Mouse (Mus musculus) cerebellum, adult 2 months (tissue): ENCODE results near the gene Maob.

ENCODE experiments used
- CTCF ChIP-seq: fragments of 200-500 bp; IDR thresholded peaks from 2 replicates; pipeline ENCODE4 v1.5.1; 2011; ENCODE audit warnings: low read depth, mild to moderate bottlenecking, control low read depth, low read length, moderate library complexity, borderline replicate concordance; ENCODE audit not compliant: insufficient read depth
- POLR2A ChIP-seq: fragments of 200-500 bp; IDR thresholded peaks from 2 replicates; pipeline ENCODE4 v1.6.1; 2011; ENCODE audit warnings: low read length, control low read depth, borderline replicate concordance; ENCODE audit not compliant: insufficient read depth

DNA sequence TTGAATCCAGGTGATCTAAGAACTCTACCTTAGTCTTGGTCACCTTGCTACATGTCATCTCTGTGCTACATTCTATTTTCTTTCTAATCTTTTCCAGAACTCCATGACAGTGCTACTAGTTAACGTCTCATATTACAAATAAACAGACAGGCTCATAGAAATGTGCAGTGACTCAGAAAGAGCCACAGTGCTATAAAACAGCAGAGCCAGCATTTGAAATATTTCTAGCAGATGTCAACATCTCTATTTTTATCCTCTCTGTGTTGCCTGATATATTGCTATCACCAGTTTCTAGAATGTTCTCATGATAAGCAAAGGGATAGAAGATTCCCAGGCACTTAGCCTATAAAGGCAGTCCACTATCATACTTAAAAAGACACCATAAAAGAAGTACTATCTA is 103.1 kb downstream of the Maob start:
- TF ChIP-seq POLR2A (no peak), CTCF (no peak)
